Mouse (Mus musculus) 416B (cell line): ENCODE data around the gene Gm49416.
"Not testable (repeated sequence)": the region's sequence is repeated elsewhere in the genome, so short reads cannot be mapped to it uniquely, and the experiment has no call there.

ENCODE experiments used
- DNase-seq: peaks from one replicate; pipeline ENCODE4 v3.0.0; 2011; ENCODE audit warnings: low read depth

Gene Gm49416

GRCm38 (mm10) chr19:8880311-8881033 lies 8.3 kb upstream of the Gm49416 start, which contains the start of gene Uqcc3:
Gene Uqcc3 (minus strand): TSS chr19:8880923.
- peak; percentile 93 for DNase-seq

GRCm38 (mm10) chr19:8881034-8881392 lies 7.7 kb upstream of the Gm49416 start:
- DNase-seq, result no peak

- DNase-seq, result no peak
These were observed 5.1 kb upstream of the Gm49416 start, which contains the start of the genes Lbhd1 and Gm49403 for GRCm38 (mm10) chr19:8883616-8884015. Gene Lbhd1 (plus strand): TSS chr19:8883732. Gene Gm49403 (plus strand): TSS chr19:8883930.

- peak; percentile 36 for DNase-seq
These were observed 1.7 kb upstream of the Gm49416 start for GRCm38 (mm10) chr19:8886916-8887584.

GRCm38 (mm10) chr19:8887585-8888463 lies 902 bp upstream of the Gm49416 start:
- peak; percentile 58 for DNase-seq

GRCm38 (mm10) chr19:8892829-8893766 lies 4.4 kb downstream of the Gm49416 start, which contains the start of gene Ints5:
Gene Ints5 (plus strand): TSS chr19:8893005.
- peak; percentile 87 for DNase-seq

GRCm38 (mm10) chr19:8895397-8895960 lies 6.8 kb downstream of the Gm49416 start:
- DNase-seq, result no peak

GRCm38 (mm10) chr19:8896231-8896630 lies 7.5 kb downstream of the Gm49416 start:
- not testable (repeated sequence) for DNase-seq

- DNase-seq, result not testable (repeated sequence)
These were observed 8.6 kb downstream of the Gm49416 start for GRCm38 (mm10) chr19:8897211-8897864.

GRCm38 (mm10) chr19:8897865-8898495 lies 9.3 kb downstream of the Gm49416 start, which contains the start of gene Ganab:
Gene Ganab (plus strand): TSS chr19:8898071.
- peak; percentile 94 for DNase-seq

GRCm38 (mm10) chr19:8898576-8898975 lies 9.8 kb downstream of the Gm49416 start:
- DNase-seq, result peak; percentile 60

- no peak for DNase-seq
These were observed 10.4 kb downstream of the Gm49416 start for GRCm38 (mm10) chr19:8899079-8899478.

- DNase-seq, result no peak
These were observed 14.7 kb downstream of the Gm49416 start for GRCm38 (mm10) chr19:8903412-8903811.

- DNase-seq, result no peak
These were observed 19.8 kb downstream of the Gm49416 start for GRCm38 (mm10) chr19:8908531-8908930.

GRCm38 (mm10) chr19:8911810-8912209 lies 23.1 kb downstream of the Gm49416 start:
- no peak for DNase-seq

GRCm38 (mm10) chr19:8914212-8914611 lies 25.5 kb downstream of the Gm49416 start:
- DNase-seq, result no peak

- no peak for DNase-seq
These were observed 30.3 kb downstream of the Gm49416 start for GRCm38 (mm10) chr19:8919000-8919399.

- DNase-seq, result no peak
These were observed 31.0 kb downstream of the Gm49416 start for GRCm38 (mm10) chr19:8919684-8920072.

GRCm38 (mm10) chr19:8920073-8920736 lies 31.5 kb downstream of the Gm49416 start, which contains the start of gene B3gat3:
Gene B3gat3 (plus strand): TSS chr19:8920374.
- peak; percentile 95 for DNase-seq
